Mouse (Mus musculus): ENCODE data around the gene Sbno1. TPM values are rescaled to one million over a fixed set of nuclear protein-coding genes. Genes with fewer than 3 reads are reported as not detected.

Gene Sbno1
- polyA plus RNA-seq, 1 experiment from 2014 or later: 96.2 TPM

GRCm38 (mm10) chr5:124453339-124454081, 27.7 kb upstream of the Sbno1 start:
- WGBS: 86% methylated on average over 13 of the region's 13 CpGs
- H3K4me2 ChIP-seq: no peak overlapping the region
- no peaks in the 10 kb centered on the region for H3K27me3 ChIP-seq
- H3K4me3 ChIP-seq (replicated peaks): no peak overlapping the region
- H3K9ac ChIP-seq: no peak overlapping the region
- peaks cover 10% of the 10 kb centered on the region; the same call in 1 of the 2 replicates for H3K4me1 ChIP-seq
- peak overlapping the region; percentile 7; the same call in 1 of the 2 replicates for H3K27ac ChIP-seq
- ATAC-seq (replicated peaks; ENCODE audit: low FRiP score): 0 out of 2 replicates have a peak, but pooled peaks have one; percentile 25
- H3K36me3 ChIP-seq: peaks cover 100% of the 10 kb centered on the region
- H3K9me3 ChIP-seq (replicated peaks): no peaks in the 10 kb centered on the region

GRCm38 (mm10) chr5:124452494-124453228, 26.9 kb upstream of the Sbno1 start:
- Histone ChIP-seq H3K4me3 (replicated peaks) (no peak overlapping the region), H3K27ac (no peak overlapping the region; the same call in 1 of the 2 replicates), H3K27me3 (no peaks in the 10 kb centered on the region), H3K9ac (no peak overlapping the region), H3K4me1 (peaks cover 17% of the 10 kb centered on the region; the same call in 1 of the 2 replicates), H3K4me2 (no peak overlapping the region), H3K9me3 (replicated peaks) (no peaks in the 10 kb centered on the region), H3K36me3 (peaks cover 100% of the 10 kb centered on the region)
- ATAC-seq (replicated peaks; ENCODE audit: low FRiP score): no peak
- WGBS: 79% methylated on average over 15 of the region's 15 CpGs

GRCm38 (mm10) chr5:124450641-124451340, 25.0 kb upstream of the Sbno1 start:
- no peak for ATAC-seq (replicated peaks; ENCODE audit: low FRiP score)
- peaks cover 88% of the 10 kb centered on the region for H3K36me3 ChIP-seq
- no peak overlapping the region for H3K4me3 ChIP-seq (replicated peaks)
- H3K9ac ChIP-seq: no peak overlapping the region
- no peaks in the 10 kb centered on the region for H3K27me3 ChIP-seq
- 78% methylated on average over 16 of the region's 16 CpGs for WGBS
- peaks cover 32% of the 10 kb centered on the region for H3K4me1 ChIP-seq
- no peaks in the 10 kb centered on the region for H3K9me3 ChIP-seq (replicated peaks)
- no peak overlapping the region for H3K4me2 ChIP-seq
- H3K27ac ChIP-seq: no peak overlapping the region

GRCm38 (mm10) chr5:124450051-124450450, 24.2 kb upstream of the Sbno1 start:
- Histone ChIP-seq H3K27ac (no peak overlapping the region), H3K4me2 (no peak overlapping the region), H3K36me3 (peaks cover 81% of the 10 kb centered on the region), H3K27me3 (no peaks in the 10 kb centered on the region), H3K4me1 (peaks cover 32% of the 10 kb centered on the region), H3K9ac (no peak overlapping the region), H3K4me3 (replicated peaks) (no peak overlapping the region), H3K9me3 (replicated peaks) (no peaks in the 10 kb centered on the region)
- 89% methylated on average over 7 of the region's 7 CpGs for WGBS
- ATAC-seq (replicated peaks; ENCODE audit: low FRiP score): no peak

- 77% methylated on average over 6 of the region's 6 CpGs for WGBS
These were observed 23.7 kb upstream of the Sbno1 start for GRCm38 (mm10) chr5:124449494-124449893.

GRCm38 (mm10) chr5:124446301-124446881, 20.6 kb upstream of the Sbno1 start:
- Histone ChIP-seq H3K27me3 (no peaks in the 10 kb centered on the region), H3K27ac (peak overlapping the region; percentile 88), H3K9ac (peak overlapping the region; percentile 94), H3K4me1 (peaks cover 40% of the 10 kb centered on the region), H3K36me3 (peaks cover 44% of the 10 kb centered on the region), H3K4me2 (peak overlapping the region; percentile 74), H3K4me3 (replicated peaks) (peak overlapping the region; percentile 93), H3K9me3 (replicated peaks) (no peaks in the 10 kb centered on the region)
- 1% methylated on average over 15 of the region's 15 CpGs for WGBS
- peak; percentile 77 for ATAC-seq (replicated peaks; ENCODE audit: low FRiP score)

More at GRCm38 (mm10) chr5:124449494-124449893, 23.7 kb upstream of the Sbno1 start:
- Histone ChIP-seq H3K36me3 (peaks cover 75% of the 10 kb centered on the region), H3K9ac (no peak overlapping the region), H3K4me1 (peaks cover 36% of the 10 kb centered on the region), H3K9me3 (replicated peaks) (no peaks in the 10 kb centered on the region), H3K4me3 (replicated peaks) (no peak overlapping the region), H3K27me3 (no peaks in the 10 kb centered on the region), H3K27ac (no peak overlapping the region), H3K4me2 (no peak overlapping the region)
- no peak for ATAC-seq (replicated peaks; ENCODE audit: low FRiP score)

- peak overlapping the region; percentile 88 for H3K27ac ChIP-seq
- peaks cover 43% of the 10 kb centered on the region for H3K4me1 ChIP-seq
- H3K9ac ChIP-seq: peak overlapping the region; percentile 94
- no peaks in the 10 kb centered on the region for H3K9me3 ChIP-seq (replicated peaks)
- H3K36me3 ChIP-seq: peaks cover 38% of the 10 kb centered on the region
- peak; percentile 59 for ATAC-seq (replicated peaks; ENCODE audit: low FRiP score)
- peak overlapping the region; percentile 74 for H3K4me2 ChIP-seq
- H3K27me3 ChIP-seq: no peaks in the 10 kb centered on the region
- under 1% methylated on average over 46 of the region's 77 CpGs for WGBS
- peak overlapping the region; percentile 93 for H3K4me3 ChIP-seq (replicated peaks)
These were observed 20.0 kb upstream of the Sbno1 start for GRCm38 (mm10) chr5:124445621-124446293.

- no peaks in the 10 kb centered on the region for H3K27me3 ChIP-seq
- H3K4me2 ChIP-seq: peak overlapping the region; percentile 74
- H3K9me3 ChIP-seq (replicated peaks): no peaks in the 10 kb centered on the region
- H3K36me3 ChIP-seq: peaks cover 29% of the 10 kb centered on the region
- peak; percentile 90 for ATAC-seq (replicated peaks; ENCODE audit: low FRiP score)
- H3K4me1 ChIP-seq: peaks cover 50% of the 10 kb centered on the region
- H3K4me3 ChIP-seq (replicated peaks): peak overlapping the region; percentile 93
- WGBS: 4% methylated on average over 66 of the region's 66 CpGs
- H3K27ac ChIP-seq: peak overlapping the region; percentile 88
- H3K9ac ChIP-seq: peak overlapping the region; percentile 94
These were observed 19.1 kb upstream of the Sbno1 start for GRCm38 (mm10) chr5:124444661-124445561.

- H3K9ac ChIP-seq: 0 out of 2 replicates have a peak overlapping the region, but pooled peaks have one; percentile 94
- no peak for ATAC-seq (replicated peaks; ENCODE audit: low FRiP score)
- H3K4me1 ChIP-seq: peaks cover 45% of the 10 kb centered on the region
- peak overlapping the region; percentile 74 for H3K4me2 ChIP-seq
- no peaks in the 10 kb centered on the region for H3K9me3 ChIP-seq (replicated peaks)
- H3K27ac ChIP-seq: peak overlapping the region; percentile 88
- 81% methylated on average over 3 of the region's 3 CpGs for WGBS
- peak overlapping the region; percentile 93; the same call in 1 of the 2 replicates for H3K4me3 ChIP-seq (replicated peaks)
- H3K36me3 ChIP-seq: peaks cover 22% of the 10 kb centered on the region
- H3K27me3 ChIP-seq: no peaks in the 10 kb centered on the region
These were observed 18.4 kb upstream of the Sbno1 start for GRCm38 (mm10) chr5:124444208-124444607.

GRCm38 (mm10) chr5:124442628-124443027, 16.8 kb upstream of the Sbno1 start:
- no peak overlapping the region for H3K9ac ChIP-seq
- H3K4me1 ChIP-seq: peaks cover 41% of the 10 kb centered on the region
- 87% methylated on average over 2 of the region's 2 CpGs for WGBS
- H3K36me3 ChIP-seq: peaks cover 7% of the 10 kb centered on the region
- no peak overlapping the region for H3K27ac ChIP-seq
- ATAC-seq (replicated peaks; ENCODE audit: low FRiP score): no peak
- no peaks in the 10 kb centered on the region for H3K9me3 ChIP-seq (replicated peaks)
- H3K27me3 ChIP-seq: no peaks in the 10 kb centered on the region
- H3K4me2 ChIP-seq: no peak overlapping the region
- no peak overlapping the region for H3K4me3 ChIP-seq (replicated peaks)
